Mouse (Mus musculus): Measurements from ENCODE around the gene Trpc4ap.

DNA sequence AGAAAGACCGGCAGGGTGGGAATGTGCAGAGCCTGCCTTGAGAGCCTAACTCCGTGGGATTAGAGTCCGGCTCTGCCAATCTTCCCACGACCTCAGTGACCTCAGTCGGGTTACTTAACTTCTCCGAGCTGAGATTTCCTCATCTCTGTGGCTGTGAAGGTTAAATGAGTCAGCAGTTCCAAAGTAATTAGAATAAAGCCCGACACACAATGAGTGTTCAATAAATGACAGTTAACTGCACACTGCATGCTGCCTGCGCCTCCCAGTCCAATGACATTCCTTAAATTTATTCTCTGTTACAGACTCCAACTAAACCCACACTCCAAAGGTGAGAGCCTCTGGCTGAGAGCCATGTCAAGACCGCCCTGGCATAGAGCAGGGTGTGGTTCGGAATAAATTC, 106.7 kb downstream of the Trpc4ap start:
- TF ChIP-seq CTCF (IDR thresholded peaks at IDR 0.05; ENCODE audit: low read depth, low read length) (no peak), POLR2A (IDR thresholded peaks at IDR 0.05; ENCODE audit: insufficient read depth, low read length) (no peak), EP300 (IDR thresholded peaks at IDR 0.05; ENCODE audit: insufficient read depth, low read depth, low read length) (no peak)

Measured in ES-Bruce4 (cell line).